8 mouse cellular contexts compared by ENCODE assay signal in the genomic region with DNA sequence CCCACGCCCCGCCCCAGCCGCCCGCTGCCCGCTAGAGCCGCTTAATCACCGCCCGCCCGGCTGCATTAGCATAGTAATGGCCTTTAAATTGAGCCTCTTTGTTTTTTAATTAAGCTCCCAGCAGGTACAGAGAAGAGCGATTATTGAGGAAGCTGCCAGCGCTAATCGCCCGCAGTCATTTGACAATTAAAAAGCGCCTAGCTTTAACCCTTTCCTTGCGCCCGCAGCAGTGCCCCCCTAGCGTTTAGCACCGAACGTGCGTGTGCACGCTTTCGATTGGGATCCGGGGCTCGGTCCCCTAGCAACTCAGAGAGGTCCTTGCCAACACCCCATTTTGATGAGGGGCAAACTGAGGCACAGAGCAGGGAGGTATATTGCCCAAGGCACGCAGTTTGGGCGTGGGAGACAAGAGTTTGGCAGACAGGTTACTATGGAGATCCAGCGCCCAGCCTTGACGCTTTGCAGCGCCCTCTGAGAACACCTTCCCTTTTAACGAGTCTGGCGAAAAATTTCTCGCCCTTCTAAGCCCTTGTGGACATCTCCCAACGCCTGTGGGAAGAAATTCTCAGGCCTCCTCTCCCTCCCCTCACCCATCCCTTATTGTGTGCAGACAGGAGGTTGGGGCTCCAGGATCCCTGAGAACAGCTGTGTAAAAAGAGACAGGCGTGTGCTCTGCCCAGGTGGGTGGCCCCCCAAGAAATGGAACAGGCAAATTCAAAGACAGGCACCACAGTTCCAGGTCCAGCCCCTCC. TPM values are rescaled to one million over a fixed set of nuclear protein-coding genes. Genes with fewer than 3 reads are reported as not detected.
DNase-seq lines count a peak whose midpoint lies in the region; ATAC-seq and TF ChIP-seq lines count a peak whose summit lies in the region.

No protein-coding gene starts in this region.

- TF ChIP-seq POLR2A in thymus, adult 2 months (IDR thresholded peaks at IDR 0.05; ENCODE audit: control insufficient read depth, extremely low read depth, insufficient read depth, low read length, poor library complexity): no peak

- peak overlapping the region; percentile 66 for H3K4me2 ChIP-seq in heart, embryonic 12.5 days
- H3K4me2 ChIP-seq in hindbrain, embryonic 12.5 days (replicated peaks): peak overlapping the region; percentile 47
- peak overlapping the region; percentile 55 for H3K4me2 ChIP-seq in liver, embryonic 15.5 days
- H3K4me2 ChIP-seq in stomach, embryonic 15.5 days: peak overlapping the region; percentile 56

- DNase-seq in heart, adult 18-20 months: no peak
- DNase-seq in Muller cell, postnatal 12 days (ENCODE audit: inconsistent ontology term): peak; percentile 60
- DNase-seq in thymus, adult 2 months: no peak
- DNase-seq in cerebellum, adult 18-20 months: no peak

- no peak for ATAC-seq in heart, embryonic 12.5 days (ENCODE audit: insufficient number of reproducible peaks, low FRiP score)
- ATAC-seq in hindbrain, embryonic 12.5 days (ENCODE audit: low FRiP score): peak; percentile 14; the same call in 1 of the 2 replicates
- ATAC-seq in liver, embryonic 15.5 days (ENCODE audit: insufficient read depth): no peak
- ATAC-seq in stomach, embryonic 15.5 days (ENCODE audit: insufficient read depth, low FRiP score, low read depth): no peak

- no peak overlapping the region for H3K27ac ChIP-seq in heart, embryonic 12.5 days (ENCODE audit: poor library complexity, severe bottlenecking)
- peak overlapping the region; percentile 58; the same call in 1 of the 2 replicates for H3K27ac ChIP-seq in hindbrain, embryonic 12.5 days
- H3K27ac ChIP-seq in liver, embryonic 15.5 days (replicated peaks): no peak overlapping the region
- no peak overlapping the region for H3K27ac ChIP-seq in stomach, embryonic 15.5 days
- H3K27ac ChIP-seq in thymus, adult 2 months (ENCODE audit: control insufficient read depth, insufficient read depth, low read length): no peak overlapping the region

- H3K36me3 ChIP-seq in heart, embryonic 12.5 days: no peaks in the 10 kb centered on the region
- no peaks in the 10 kb centered on the region for H3K36me3 ChIP-seq in hindbrain, embryonic 12.5 days
- no peaks in the 10 kb centered on the region for H3K36me3 ChIP-seq in liver, embryonic 15.5 days (replicated peaks)
- no peaks in the 10 kb centered on the region for H3K36me3 ChIP-seq in stomach, embryonic 15.5 days
- no peaks in the 10 kb centered on the region for H3K36me3 ChIP-seq in thymus, adult 2 months (ENCODE audit: control insufficient read depth, insufficient read depth, low read length)

- H3K27me3 ChIP-seq in heart, embryonic 12.5 days (replicated peaks): peaks cover 97% of the 10 kb centered on the region
- peaks cover 96% of the 10 kb centered on the region for H3K27me3 ChIP-seq in hindbrain, embryonic 12.5 days
- peaks cover 95% of the 10 kb centered on the region for H3K27me3 ChIP-seq in liver, embryonic 15.5 days
- peaks cover 68% of the 10 kb centered on the region for H3K27me3 ChIP-seq in stomach, embryonic 15.5 days (replicated peaks)
- peaks cover 11% of the 10 kb centered on the region; the same call in 1 of the 2 replicates for H3K27me3 ChIP-seq in thymus, adult 2 months (ENCODE audit: control insufficient read depth, insufficient read depth, low read length)

- peak overlapping the region; percentile 56; the same call in 1 of the 2 replicates for H3K9ac ChIP-seq in heart, embryonic 12.5 days
- no peak overlapping the region for H3K9ac ChIP-seq in hindbrain, embryonic 12.5 days
- H3K9ac ChIP-seq in liver, embryonic 15.5 days: no peak overlapping the region
- no peak overlapping the region for H3K9ac ChIP-seq in stomach, embryonic 15.5 days

- no peaks in the 10 kb centered on the region for H3K9me3 ChIP-seq in heart, embryonic 12.5 days (replicated peaks)
- H3K9me3 ChIP-seq in hindbrain, embryonic 12.5 days (replicated peaks): no peaks in the 10 kb centered on the region
- H3K9me3 ChIP-seq in liver, embryonic 15.5 days (replicated peaks): no peaks in the 10 kb centered on the region
- H3K9me3 ChIP-seq in stomach, embryonic 15.5 days: no peaks in the 10 kb centered on the region

- H3K4me3 ChIP-seq in heart, embryonic 12.5 days: peak overlapping the region; percentile 36
- H3K4me3 ChIP-seq in hindbrain, embryonic 12.5 days: peak overlapping the region; percentile 16
- H3K4me3 ChIP-seq in liver, embryonic 15.5 days (replicated peaks): peak overlapping the region; percentile 18; the same call in 1 of the 2 replicates
- H3K4me3 ChIP-seq in stomach, embryonic 15.5 days (replicated peaks): peak overlapping the region; percentile 26
- no peak overlapping the region for H3K4me3 ChIP-seq in thymus, adult 2 months (ENCODE audit: control insufficient read depth, insufficient read depth, low read length)

- peaks cover 38% of the 10 kb centered on the region for H3K4me1 ChIP-seq in heart, embryonic 12.5 days (replicated peaks)
- H3K4me1 ChIP-seq in hindbrain, embryonic 12.5 days: peaks cover 60% of the 10 kb centered on the region
- H3K4me1 ChIP-seq in liver, embryonic 15.5 days (replicated peaks): 0 out of 2 replicates have a peak, but pooled peaks cover 5% of the 10 kb centered on the region
- peaks cover 35% of the 10 kb centered on the region for H3K4me1 ChIP-seq in stomach, embryonic 15.5 days
- H3K4me1 ChIP-seq in thymus, adult 2 months (replicated peaks; ENCODE audit: control insufficient read depth, insufficient read depth, low read length): no peaks in the 10 kb centered on the region

- WGBS in heart, embryonic 12.5 days: under 1% methylated on average over 34 of the region's 34 CpGs
- under 1% methylated on average over 34 of the region's 34 CpGs for WGBS in hindbrain, embryonic 12.5 days
- WGBS in liver, embryonic 15.5 days (ENCODE audit: insufficient replicate concordance): 1% methylated on average over 34 of the region's 34 CpGs
- 2% methylated on average over 34 of the region's 34 CpGs for WGBS in stomach, embryonic 15.5 days
- 4% methylated on average over 34 of the region's 34 CpGs for WGBS in thymus, adult 2 months

- TF ChIP-seq CTCF in thymus, adult 2 months (IDR thresholded peaks at IDR 0.05; ENCODE audit: borderline replicate concordance, control insufficient read depth, extremely low read depth, insufficient read depth, low read length, poor library complexity): no peak

RNA-seq across cellular contexts. Expression of gene Lmx1b, which starts 59.4 kb away (rescaled TPM):
- 0.04 and 0.06 TPM in 2 replicates for polyA plus RNA-seq in heart, embryonic 12.5 days (2016; fragmentation: Nextera tagmentation; extraction: Ambion mirVana)
- under 1 TPM in 1 of 2 experiments, not detected in 1; 0.05 TPM for total RNA-seq in heart, adult 18-20 months (2021)
- polyA plus RNA-seq in hindbrain, embryonic 12.5 days (2016; fragmentation: Nextera tagmentation; extraction: Ambion mirVana): 5.0 and 5.6 TPM in 2 replicates
- polyA plus RNA-seq in liver, embryonic 15.5 days (2015; fragmentation: Nextera tagmentation; extraction: Ambion mirVana): not detected in 2 replicates
- 0.04 and 0.09 TPM in 2 replicates for polyA plus RNA-seq in stomach, embryonic 15.5 days (2015; fragmentation: Nextera tagmentation; extraction: Ambion mirVana)
- 0.04 and 0.10 TPM in 2 replicates for polyA plus RNA-seq in thymus, adult 2 months (2012; rRNA removed)
